ENCODE assay signal across 8 mouse cellular contexts in genomic region chr19:3942986-3943735, GRCm38 (mm10). TPM values are rescaled to one million over a fixed set of nuclear protein-coding genes. Genes with fewer than 3 reads are reported as not detected.
DNase-seq lines count a peak whose midpoint lies in the region; ATAC-seq and TF ChIP-seq lines count a peak whose summit lies in the region.

No protein-coding gene starts in this region.

- H3K27me3 ChIP-seq in cerebellum, adult 2 months (ENCODE audit: control insufficient read depth, insufficient read depth, low read length) = no peaks in the 10 kb centered on the region
- H3K27me3 ChIP-seq in stomach, embryonic 16.5 days (ENCODE audit: control insufficient read depth, insufficient read depth, low read length) = no peaks in the 10 kb centered on the region

- ATAC-seq in stomach, embryonic 16.5 days (ENCODE audit: insufficient read depth, low FRiP score) = peak; percentile 78
- ATAC-seq in cerebellum, adult (ENCODE audit: insufficient number of reproducible peaks, low FRiP score, low TSS enrichment) = no peak

- no peak overlapping the region for H3K9ac ChIP-seq in stomach, embryonic 16.5 days (ENCODE audit: low read length)

- no peak overlapping the region for H3K27ac ChIP-seq in cerebellum, adult 2 months (ENCODE audit: insufficient read depth, low read length)
- no peak overlapping the region for H3K27ac ChIP-seq in stomach, embryonic 16.5 days (ENCODE audit: low read length)

- peak overlapping the region; percentile 27 for H3K4me3 ChIP-seq in cerebellum, adult 2 months (replicated peaks; ENCODE audit: insufficient read depth, low read depth, low read length)
- H3K4me3 ChIP-seq in lung, adult 2 months (replicated peaks; ENCODE audit: extremely low read depth, low read depth, low read length) = no peak overlapping the region
- H3K4me3 ChIP-seq in stomach, embryonic 16.5 days (replicated peaks; ENCODE audit: low read length) = peak overlapping the region; percentile 23; the same call in 1 of the 2 replicates

- TF ChIP-seq POLR2A in cerebellum, adult 2 months (IDR thresholded peaks at IDR 0.05; ENCODE audit: borderline replicate concordance, insufficient read depth, low read length) = no peak
- no peak for TF ChIP-seq POLR2A in lung, adult 2 months (IDR thresholded peaks at IDR 0.05; ENCODE audit: borderline replicate concordance, extremely low read depth, low read depth, low read length)

- H3K4me2 ChIP-seq in stomach, embryonic 16.5 days (ENCODE audit: low read depth, low read length) = peak overlapping the region; percentile 39; the same call in 1 of the 2 replicates

- H3K36me3 ChIP-seq in stomach, embryonic 16.5 days (ENCODE audit: control insufficient read depth, insufficient read depth, low read length) = no peaks in the 10 kb centered on the region

- no peaks in the 10 kb centered on the region for H3K4me1 ChIP-seq in cerebellum, adult 2 months (ENCODE audit: control insufficient read depth, insufficient read depth, low read length)
- H3K4me1 ChIP-seq in lung, adult 2 months (ENCODE audit: control insufficient read depth, insufficient read depth, low read length) = no peaks in the 10 kb centered on the region
- peaks cover 3% of the 10 kb centered on the region; the same call in 1 of the 2 replicates for H3K4me1 ChIP-seq in stomach, embryonic 16.5 days (ENCODE audit: control insufficient read depth, insufficient read depth, low read length)

- no peak for DNase-seq in cerebellum, adult 2 months
- DNase-seq in cerebellum, adult 18-20 months = no peak
- DNase-seq in c-Kit-positive CD71-negative TER-119-negative erythroid progenitor cells, embryonic 14.5 days (ENCODE audit: low read depth) = peak; percentile 60
- peak; percentile 52 for DNase-seq in kidney, adult 11 months
- DNase-seq in lung, adult 2 months = peak; percentile 71
- no peak for DNase-seq in cerebellum, postnatal 36 days

- no peak for TF ChIP-seq CTCF in cerebellum, adult 2 months (IDR thresholded peaks at IDR 0.05; ENCODE audit: borderline replicate concordance, insufficient read depth, low read depth, low read length)
- no peak for TF ChIP-seq CTCF in lung, adult 2 months (IDR thresholded peaks at IDR 0.05; ENCODE audit: insufficient read depth, low read length)

- H3K9me3 ChIP-seq in stomach, embryonic 16.5 days (replicated peaks; ENCODE audit: control insufficient read depth, low read length) = no peaks in the 10 kb centered on the region

- 27% methylated on average over 27 of the region's 27 CpGs for WGBS in cerebellum, adult 2 months
- 32% methylated on average over 27 of the region's 27 CpGs for WGBS in lung, adult 2 months
- 23% methylated on average over 27 of the region's 27 CpGs for WGBS in stomach, embryonic 16.5 days

RNA-seq across cellular contexts. Expression of gene Unc93b1, which starts 8.2 kb away (rescaled TPM):
- 14.3 and 14.5 TPM in 2 replicates for polyA plus RNA-seq in cerebellum, adult 2 months (2012; rRNA removed)
- 169 and 180 TPM in 2 replicates for polyA plus RNA-seq in lung, adult 2 months (2012; rRNA removed)
- polyA plus RNA-seq in stomach, embryonic 16.5 days (2015; fragmentation: Nextera tagmentation; extraction: Ambion mirVana) = 25.6 and 29.9 TPM in 2 replicates

RNA-seq across cellular contexts. Expression of gene Aldh3b1, which starts 13.6 kb away (rescaled TPM):
- polyA plus RNA-seq in cerebellum, adult 2 months (2012; rRNA removed) = 7.0 and 8.0 TPM in 2 replicates
- polyA plus RNA-seq in lung, adult 2 months (2012; rRNA removed) = 71.9 and 85.0 TPM in 2 replicates
- polyA plus RNA-seq in stomach, embryonic 16.5 days (2015; fragmentation: Nextera tagmentation; extraction: Ambion mirVana) = 3.5 and 4.9 TPM in 2 replicates

RNA-seq across cellular contexts. Expression of gene Aldh3b3, which starts 15.3 kb away (rescaled TPM):
- polyA plus RNA-seq in cerebellum, adult 2 months (2012; rRNA removed) = 0.11 and 0.21 TPM in 2 replicates
- 0.08 and 0.21 TPM in 2 replicates for polyA plus RNA-seq in lung, adult 2 months (2012; rRNA removed)
- 0.39 and 0.92 TPM in 2 replicates for polyA plus RNA-seq in stomach, embryonic 16.5 days (2015; fragmentation: Nextera tagmentation; extraction: Ambion mirVana)

RNA-seq across cellular contexts. Expression of gene Aldh3b2, which starts 29.0 kb away (rescaled TPM):
- polyA plus RNA-seq in cerebellum, adult 2 months (2012; rRNA removed) = 0.32 and 0.36 TPM in 2 replicates
- 2.0 and 21.7 TPM in 2 replicates for polyA plus RNA-seq in lung, adult 2 months (2012; rRNA removed)
- 44.0 and 68.7 TPM in 2 replicates for polyA plus RNA-seq in stomach, embryonic 16.5 days (2015; fragmentation: Nextera tagmentation; extraction: Ambion mirVana)

RNA-seq across cellular contexts. Expression of gene Ndufs8, which starts 30.6 kb away (rescaled TPM):
- polyA plus RNA-seq in cerebellum, adult 2 months (2012; rRNA removed) = 363 and 369 TPM in 2 replicates
- polyA plus RNA-seq in lung, adult 2 months (2012; rRNA removed) = 157 and 189 TPM in 2 replicates
- polyA plus RNA-seq in stomach, embryonic 16.5 days (2015; fragmentation: Nextera tagmentation; extraction: Ambion mirVana) = 271 and 298 TPM in 2 replicates

Comparison
In these comparisons a context has a peak if more than half of its experiments do, and no peak if none do; other contexts are left out.
1. DNase-seq: peak in c-Kit-positive CD71-negative TER-119-negative erythroid progenitor cells, embryonic 14.5 days (single experiment), kidney, adult 11 months (single experiment) and lung, adult 2 months (single experiment); none in cerebellum, adult 2 months (0 of 2), cerebellum, adult 18-20 months (0 of 2) and cerebellum, postnatal 36 days (0 of 2).